Mouse (Mus musculus) neural tube, embryonic 15.5 days (tissue): ENCODE measurements around the gene Galnt12. TPM values are rescaled to one million over a fixed set of nuclear protein-coding genes. Genes with fewer than 3 reads are reported as not detected.

Experiments
- ATAC-seq: fragments of 200-750 bp; cut with Nextera tagmentation; 2 replicates; pipeline ENCODE4 v1.8.0; 2017; ENCODE audit warnings: mild to moderate bottlenecking, moderate TSS enrichment, moderate library complexity; ENCODE audit not compliant: low FRiP score
- H3K27ac ChIP-seq: fragments of 300-500 bp; sonication (generic); replicated peaks from 2 replicates; pipeline ENCODE4 v1.5.1; 2015; ENCODE audit warnings: mild to moderate bottlenecking, inconsistent platforms
- H3K27me3 ChIP-seq: fragments of 300-500 bp; sonication (generic); replicated peaks from 2 replicates; pipeline ENCODE4 v1.6.1; 2015; ENCODE audit warnings: inconsistent platforms
- H3K36me3 ChIP-seq: fragments of 300-500 bp; sonication (generic); 2 replicates; pipeline ENCODE4 v1.6.1; 2015; ENCODE audit warnings: inconsistent platforms
- H3K4me1 ChIP-seq: fragments of 300-500 bp; sonication (generic); 2 replicates; pipeline ENCODE4 v1.6.1; 2015; ENCODE audit warnings: inconsistent platforms
- H3K4me2 ChIP-seq: fragments of 300-500 bp; sonication (generic); 2 replicates; pipeline ENCODE4 v1.6.1; 2015; ENCODE audit warnings: inconsistent platforms, mild to moderate bottlenecking, moderate library complexity
- H3K4me3 ChIP-seq: fragments of 300-500 bp; sonication (generic); replicated peaks from 2 replicates; pipeline ENCODE4 v1.5.1; 2015; ENCODE audit warnings: mild to moderate bottlenecking, inconsistent platforms
- H3K9ac ChIP-seq: fragments of 300-500 bp; sonication (generic); replicated peaks from 2 replicates; pipeline ENCODE4 v1.6.1; 2015; ENCODE audit warnings: mild to moderate bottlenecking, inconsistent platforms
- H3K9me3 ChIP-seq: fragments of 300-500 bp; sonication (generic); replicated peaks from 2 replicates; pipeline ENCODE4 v1.6.1; 2016; ENCODE audit warnings: inconsistent platforms
- WGBS: fragments of 180-500 bp; shearing (Covaris S2); methylation state at CpG from one replicate; pipeline ENCODE4 v1.1.7; 2015; ENCODE audit warnings: mixed read lengths; 5-methylcytosine and 5-hydroxymethylcytosine counted together
- polyA plus RNA-seq: library from polyadenylated mRNA; unstranded; fragments of >200 nt; fragmentation: Nextera tagmentation; extraction: Ambion mirVana; gene quantifications from 2 replicates; pipeline ENCODE4 v1.2.1, GENCODE M21; 2015

The Galnt12 gene
- polyA plus RNA-seq, 1 experiment from 2014 or later, result 1.3 TPM

- H3K9ac ChIP-seq, result no peak overlapping the region
- no peak overlapping the region for H3K27ac ChIP-seq
- H3K4me2 ChIP-seq, result no peak overlapping the region
- WGBS, result 75% methylated on average over 1 of the region's 1 CpGs
- H3K4me3 ChIP-seq, result no peak overlapping the region
- 0 out of 2 replicates have a peak, but pooled peaks cover 2% of the 10 kb centered on the region for H3K4me1 ChIP-seq
- no peaks in the 10 kb centered on the region for H3K27me3 ChIP-seq
- H3K9me3 ChIP-seq, result no peaks in the 10 kb centered on the region
- H3K36me3 ChIP-seq, result no peaks in the 10 kb centered on the region
- ATAC-seq, result no peak
Measured at GRCm38 (mm10) chr4:47172314-47172713, 80.6 kb downstream of the Galnt12 start.

Other genes with a start within 250 kb of the Galnt12 start
- 9.2 and 12.5 TPM in 2 replicates for gene Gabbr2, start 100.0 kb upstream of the Galnt12 start, polyA plus RNA-seq
- 3.8 and 4.4 TPM in 2 replicates for gene Anks6, start 34.5 kb upstream of the Galnt12 start, polyA plus RNA-seq
- gene Col15a1, start 116.3 kb downstream of the Galnt12 start, polyA plus RNA-seq, result 3.9 and 7.9 TPM in 2 replicates